ENCODE assay signal across 8 mouse cellular contexts in the genomic region with DNA sequence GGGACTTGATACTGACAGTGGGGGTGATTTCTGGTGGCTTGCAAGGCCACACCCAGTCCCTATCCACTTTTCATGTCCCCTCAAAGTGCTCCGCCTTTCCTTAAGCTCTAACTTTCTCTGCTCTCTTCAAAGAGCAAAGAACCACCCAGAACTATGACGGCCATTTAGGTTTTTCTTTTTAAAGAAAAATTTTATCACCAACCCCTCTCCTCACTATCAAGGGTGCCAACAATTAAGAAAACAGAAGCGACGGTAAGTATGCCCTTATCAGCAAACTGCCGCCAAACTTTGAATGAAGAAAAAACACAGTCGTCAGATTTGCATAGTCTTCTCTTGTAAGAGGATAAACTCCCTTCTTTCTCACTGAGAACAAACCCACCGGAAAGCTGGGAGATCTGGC. TPM values are rescaled to one million over a fixed set of nuclear protein-coding genes. Genes with fewer than 3 reads are reported as not detected.
DNase-seq lines count a peak whose midpoint lies in the region; ATAC-seq and TF ChIP-seq lines count a peak whose summit lies in the region.

No protein-coding gene starts in this region.

- H3K4me3 ChIP-seq in heart, embryonic 12.5 days: peak overlapping the region; percentile 77
- peak overlapping the region; percentile 88 for H3K4me3 ChIP-seq in heart, postnatal 0 days (ENCODE audit: low read depth, low read length)
- H3K4me3 ChIP-seq in macrophage (ENCODE audit: inconsistent target): peak overlapping the region; percentile 80

- peak overlapping the region; percentile 97 for H3K4me2 ChIP-seq in heart, embryonic 12.5 days
- H3K4me2 ChIP-seq in heart, postnatal 0 days (ENCODE audit: low read depth, low read length): peak overlapping the region; percentile 99

- TF ChIP-seq CTCF in heart, postnatal 0 days (IDR thresholded peaks at IDR 0.05; ENCODE audit: low read depth): no peak

- H3K27ac ChIP-seq in heart, embryonic 12.5 days (ENCODE audit: poor library complexity, severe bottlenecking): peak overlapping the region; percentile 87
- peak overlapping the region; percentile 72 for H3K27ac ChIP-seq in heart, postnatal 0 days (ENCODE audit: low read depth)
- no peak overlapping the region for H3K27ac ChIP-seq in macrophage

- no peaks in the 10 kb centered on the region for H3K9me3 ChIP-seq in heart, embryonic 12.5 days (replicated peaks)
- H3K9me3 ChIP-seq in heart, postnatal 0 days (replicated peaks; ENCODE audit: control insufficient read depth, low read length): no peaks in the 10 kb centered on the region

- H3K79me2 ChIP-seq in macrophage (ENCODE audit: inconsistent target): no peaks in the 10 kb centered on the region; the same call in 1 of the 2 replicates

- H3K36me3 ChIP-seq in heart, embryonic 12.5 days: no peaks in the 10 kb centered on the region
- H3K36me3 ChIP-seq in heart, postnatal 0 days (replicated peaks; ENCODE audit: control insufficient read depth, insufficient read depth, low read length): no peaks in the 10 kb centered on the region
- no peaks in the 10 kb centered on the region for H3K36me3 ChIP-seq in macrophage (ENCODE audit: inconsistent target)

- peak overlapping the region; percentile 84 for H3K9ac ChIP-seq in heart, embryonic 12.5 days
- peak overlapping the region; percentile 64 for H3K9ac ChIP-seq in heart, postnatal 0 days (replicated peaks; ENCODE audit: low read depth, low read length)

- H3K4me1 ChIP-seq in heart, embryonic 12.5 days (replicated peaks): peaks cover 24% of the 10 kb centered on the region
- H3K4me1 ChIP-seq in heart, postnatal 0 days (ENCODE audit: control insufficient read depth, insufficient read depth): peaks cover 13% of the 10 kb centered on the region

- intact Hi-C loops in heart, postnatal 25 days (cut with DNase I): loop anchor here (5.0 kb wide), 1 partner anchor 47 kb away; no protein-coding TSS in a partner anchor

- WGBS in heart, embryonic 12.5 days: 1% methylated on average over 7 of the region's 7 CpGs
- under 1% methylated on average over 7 of the region's 7 CpGs for WGBS in heart, postnatal 0 days
- 0% methylated on average over 7 of the region's 7 CpGs for WGBS in macrophage (ENCODE audit: missing documents)

- no peak for TF ChIP-seq EP300 in heart, postnatal 0 days (IDR thresholded peaks at IDR 0.05; ENCODE audit: low read depth)

- ATAC-seq in heart, embryonic 12.5 days (ENCODE audit: insufficient number of reproducible peaks, low FRiP score): no peak
- no peak for ATAC-seq in heart, postnatal 0 days (ENCODE audit: insufficient read depth, low read depth)
- no peak for ATAC-seq in monocyte, adult 5-6 weeks (replicated peaks; ENCODE audit: insufficient number of reproducible peaks, low FRiP score, low TSS enrichment, poor library complexity, severe bottlenecking)

- no peak for DNase-seq in heart, postnatal 25 days (ENCODE audit: low spot score)
- peak; percentile 68 for DNase-seq in MEL-GATA-1-ER (ENCODE audit: extremely low read depth, low read depth)
- DNase-seq in heart, postnatal 0 days (ENCODE audit: low spot score): no peak
- no peak for DNase-seq in adrenal gland, postnatal 25 days
- DNase-seq in ovary, adult 18-20 months (ENCODE audit: low spot score): no peak

- no peaks in the 10 kb centered on the region for H3K27me3 ChIP-seq in heart, embryonic 12.5 days (replicated peaks)
- no peaks in the 10 kb centered on the region for H3K27me3 ChIP-seq in heart, postnatal 0 days (ENCODE audit: control insufficient read depth, insufficient read depth, low read length)

RNA-seq across cellular contexts. Expression of a gene that starts 0.5 kb away (rescaled TPM):
- 19.7 and 20.7 TPM in 2 replicates for polyA plus RNA-seq in heart, embryonic 12.5 days (2016; fragmentation: Nextera tagmentation; extraction: Ambion mirVana)
- total RNA-seq in heart, postnatal 25 days (2021): 1 to 10 TPM; 1.9 to 2.5 TPM
- 2.6 and 3.7 TPM in 2 replicates for total RNA-seq in heart, postnatal 0 days (2014; rRNA removed; ENCODE audit: low replicate concordance)
- 4.2 and 5.5 TPM in 2 replicates for polyA plus RNA-seq in heart, postnatal 0 days (2015; fragmentation: Nextera tagmentation; extraction: Ambion mirVana)
- total RNA-seq in macrophage (2018; cell fraction: chromatin; rRNA removed): 10 to 100 TPM in 1 of 26 experiments, 1 to 10 TPM in 18, under 1 TPM in 6, not detected in 1; 0.25 to 11.1 (median 2.9) TPM
- 1 to 10 TPM; 1.2 to 7.2 (median 3.0) TPM for total RNA-seq in macrophage (2018; cell fraction: cytosol; rRNA removed)
- total RNA-seq in macrophage (2018; cell fraction: nucleus; rRNA removed): 10 to 100 TPM in 1 of 26 experiments, 1 to 10 TPM in 21, under 1 TPM in 4; 0.51 to 11.6 (median 2.7) TPM
- 3.6 to 12.2 TPM (median 8.5 TPM) in 3 replicates for polyA plus RNA-seq in macrophage (2018)
- 3.7 to 20.3 TPM (median 12.0 TPM) in 3 replicates for total RNA-seq in monocyte, adult 5-6 weeks (2017)
- 7.5 and 9.2 TPM in 2 replicates for total RNA-seq in adrenal gland, postnatal 25 days (2021)

RNA-seq across cellular contexts. Expression of a gene that starts 0.9 kb away (rescaled TPM):
- 4.8 and 5.0 TPM in 2 replicates for polyA plus RNA-seq in heart, embryonic 12.5 days (2016; fragmentation: Nextera tagmentation; extraction: Ambion mirVana)
- total RNA-seq in heart, postnatal 25 days (2021): 1 to 10 TPM; 2.5 to 3.1 TPM
- 1.8 and 4.2 TPM in 2 replicates for total RNA-seq in heart, postnatal 0 days (2014; rRNA removed; ENCODE audit: low replicate concordance)
- polyA plus RNA-seq in heart, postnatal 0 days (2015; fragmentation: Nextera tagmentation; extraction: Ambion mirVana): 5.9 and 7.0 TPM in 2 replicates
- total RNA-seq in macrophage (2018; cell fraction: chromatin; rRNA removed): 1 to 10 TPM in 19 of 26 experiments, under 1 TPM in 6, not detected in 1; 0.27 to 9.7 (median 3.7) TPM
- total RNA-seq in macrophage (2018; cell fraction: cytosol; rRNA removed): 1 to 10 TPM; 1.3 to 6.7 (median 4.3) TPM
- 10 to 100 TPM in 3 of 26 experiments, 1 to 10 TPM in 21, under 1 TPM in 2; 0.79 to 12.0 (median 3.6) TPM for total RNA-seq in macrophage (2018; cell fraction: nucleus; rRNA removed)
- 4.7 to 8.1 TPM (median 5.0 TPM) in 3 replicates for polyA plus RNA-seq in macrophage (2018)
- 1.6 to 4.1 TPM (median 2.7 TPM) in 3 replicates for total RNA-seq in monocyte, adult 5-6 weeks (2017)
- 13.6 and 16.6 TPM in 2 replicates for total RNA-seq in adrenal gland, postnatal 25 days (2021)

RNA-seq across cellular contexts. Expression of a gene that starts 52.8 kb away (rescaled TPM):
- polyA plus RNA-seq in heart, embryonic 12.5 days (2016; fragmentation: Nextera tagmentation; extraction: Ambion mirVana): 25.4 and 28.2 TPM in 2 replicates
- 10 to 100 TPM; 17.4 to 17.9 TPM for total RNA-seq in heart, postnatal 25 days (2021)
- 23.8 and 62.8 TPM in 2 replicates for total RNA-seq in heart, postnatal 0 days (2014; rRNA removed; ENCODE audit: low replicate concordance)
- 14.9 and 16.3 TPM in 2 replicates for polyA plus RNA-seq in heart, postnatal 0 days (2015; fragmentation: Nextera tagmentation; extraction: Ambion mirVana)
- total RNA-seq in macrophage (2018; cell fraction: chromatin; rRNA removed): 10 to 100 TPM in 11 of 26 experiments, 1 to 10 TPM in 15; 1.3 to 18.4 (median 8.4) TPM
- 10 to 100 TPM in 24 of 26 experiments, 1 to 10 TPM in 2; 8.2 to 20.1 (median 13.6) TPM for total RNA-seq in macrophage (2018; cell fraction: cytosol; rRNA removed)
- 10 to 100 TPM in 17 of 26 experiments, 1 to 10 TPM in 9; 3.0 to 33.3 (median 12.2) TPM for total RNA-seq in macrophage (2018; cell fraction: nucleus; rRNA removed)
- polyA plus RNA-seq in macrophage (2018): 8.4 to 14.0 TPM (median 9.2 TPM) in 3 replicates
- 52.9 to 67.6 TPM (median 55.5 TPM) in 3 replicates for total RNA-seq in monocyte, adult 5-6 weeks (2017)
- 22.9 and 29.9 TPM in 2 replicates for total RNA-seq in adrenal gland, postnatal 25 days (2021)
